Mouse (Mus musculus) bone marrow, adult 2 months (tissue): Measurements from ENCODE around the gene Cabp2.

Experiments used
- CTCF ChIP-seq: fragments of 200-500 bp; IDR thresholded peaks from 2 replicates; pipeline ENCODE4 v1.5.1; 2011; ENCODE audit warnings: low read length, control low read depth; ENCODE audit not compliant: control insufficient read depth, insufficient read depth
- POLR2A ChIP-seq: fragments of 200-500 bp; IDR thresholded peaks from 2 replicates; pipeline ENCODE4 v1.6.1; 2011; ENCODE audit warnings: low read depth, mild to moderate bottlenecking, control low read depth, low read length, borderline replicate concordance; ENCODE audit not compliant: control insufficient read depth

- TF ChIP-seq CTCF (peak; percentile 3; the same call in 1 of the 2 replicates), POLR2A (peak; percentile 75; the same call in 1 of the 2 replicates)
Observed at GRCm38 (mm10) chr19:4096642-4097440, 15.5 kb downstream of the Cabp2 start, which contains the start of gene Cdk2ap2.
